Mouse (Mus musculus): ENCODE measurements around the gene Mettl9. TPM values are rescaled to one million over a fixed set of nuclear protein-coding genes. Genes with fewer than 3 reads are reported as not detected.
A peak's percentile ranks its signal among the peaks of the same experiment; 100 is the strongest.
"Not testable (repeated sequence)": the region's sequence is repeated elsewhere in the genome, so short reads cannot be mapped to it uniquely, and the experiment has no call there.

Mettl9 gene
- polyA plus RNA-seq, 1 experiment from 2014 or later, result 92.3 TPM

- Histone ChIP-seq H3K27ac (ENCODE audit: low read length) (no peak overlapping the region), H3K36me3 (ENCODE audit: control insufficient read depth, insufficient read depth) (no peaks in the 10 kb centered on the region), H3K4me2 (ENCODE audit: low read depth, low read length) (no peak overlapping the region), H3K9me3 (replicated peaks; ENCODE audit: control insufficient read depth, low read length) (no peaks in the 10 kb centered on the region), H3K27me3 (ENCODE audit: control insufficient read depth, insufficient read depth, low read length) (peaks cover 2% of the 10 kb centered on the region; the same call in 1 of the 2 replicates), H3K4me3 (ENCODE audit: low read length) (no peak overlapping the region), H3K9ac (ENCODE audit: low read length) (no peak overlapping the region), H3K4me1 (ENCODE audit: control insufficient read depth, insufficient read depth, low read length) (no peaks in the 10 kb centered on the region)
- 74% methylated on average over 10 of the region's 10 CpGs for WGBS
- ATAC-seq (replicated peaks; ENCODE audit: extremely low read depth, insufficient read depth, low FRiP score), result no peak
Observed at GRCm38 (mm10) chr7:121014486-121014885, 19.8 kb upstream of the Mettl9 start.

- Histone ChIP-seq H3K27ac (ENCODE audit: low read length) (no peak overlapping the region), H3K9ac (ENCODE audit: low read length) (no peak overlapping the region), H3K9me3 (replicated peaks; ENCODE audit: control insufficient read depth, low read length) (no peaks in the 10 kb centered on the region), H3K27me3 (ENCODE audit: control insufficient read depth, insufficient read depth, low read length) (no peaks in the 10 kb centered on the region), H3K36me3 (ENCODE audit: control insufficient read depth, insufficient read depth) (no peaks in the 10 kb centered on the region), H3K4me3 (ENCODE audit: low read length) (no peak overlapping the region), H3K4me2 (ENCODE audit: low read depth, low read length) (no peak overlapping the region), H3K4me1 (ENCODE audit: control insufficient read depth, insufficient read depth, low read length) (no peaks in the 10 kb centered on the region)
- ATAC-seq (replicated peaks; ENCODE audit: extremely low read depth, insufficient read depth, low FRiP score), result no peak
- 67% methylated on average over 3 of the region's 3 CpGs for WGBS
Observed at GRCm38 (mm10) chr7:121018778-121019177, 15.5 kb upstream of the Mettl9 start.

- no peaks in the 10 kb centered on the region for H3K36me3 ChIP-seq (ENCODE audit: control insufficient read depth, insufficient read depth)
- no peaks in the 10 kb centered on the region for H3K27me3 ChIP-seq (ENCODE audit: control insufficient read depth, insufficient read depth, low read length)
- H3K4me3 ChIP-seq (ENCODE audit: low read length), result no peak overlapping the region
- no peak for ATAC-seq (replicated peaks; ENCODE audit: extremely low read depth, insufficient read depth, low FRiP score)
- H3K4me1 ChIP-seq (ENCODE audit: control insufficient read depth, insufficient read depth, low read length), result no peaks in the 10 kb centered on the region
- no peak overlapping the region for H3K4me2 ChIP-seq (ENCODE audit: low read depth, low read length)
- no peak overlapping the region for H3K27ac ChIP-seq (ENCODE audit: low read length)
- no peak overlapping the region for H3K9ac ChIP-seq (ENCODE audit: low read length)
- H3K9me3 ChIP-seq (replicated peaks; ENCODE audit: control insufficient read depth, low read length), result no peaks in the 10 kb centered on the region
- 33% methylated on average over 8 of the region's 8 CpGs for WGBS
Observed at GRCm38 (mm10) chr7:121020277-121020676, 14.0 kb upstream of the Mettl9 start.

- H3K4me1 ChIP-seq (ENCODE audit: control insufficient read depth, insufficient read depth, low read length), result no peaks in the 10 kb centered on the region
- WGBS, result 56% methylated on average over 6 of the region's 6 CpGs
- H3K36me3 ChIP-seq (ENCODE audit: control insufficient read depth, insufficient read depth), result no peaks in the 10 kb centered on the region
- H3K27ac ChIP-seq (ENCODE audit: low read length), result no peak overlapping the region
- H3K9me3 ChIP-seq (replicated peaks; ENCODE audit: control insufficient read depth, low read length), result no peaks in the 10 kb centered on the region
- no peak overlapping the region for H3K4me2 ChIP-seq (ENCODE audit: low read depth, low read length)
- no peak overlapping the region for H3K4me3 ChIP-seq (ENCODE audit: low read length)
- H3K27me3 ChIP-seq (ENCODE audit: control insufficient read depth, insufficient read depth, low read length), result peaks cover 5% of the 10 kb centered on the region
- no peak overlapping the region for H3K9ac ChIP-seq (ENCODE audit: low read length)
- no peak for ATAC-seq (replicated peaks; ENCODE audit: extremely low read depth, insufficient read depth, low FRiP score)
Observed at GRCm38 (mm10) chr7:121025221-121026008, 8.8 kb upstream of the Mettl9 start.

- no peak for ATAC-seq (replicated peaks; ENCODE audit: extremely low read depth, insufficient read depth, low FRiP score)
- Histone ChIP-seq H3K4me2 (ENCODE audit: low read depth, low read length) (no peak overlapping the region), H3K9ac (ENCODE audit: low read length) (no peak overlapping the region), H3K27ac (ENCODE audit: low read length) (no peak overlapping the region), H3K27me3 (ENCODE audit: control insufficient read depth, insufficient read depth, low read length) (peaks cover 10% of the 10 kb centered on the region), H3K9me3 (replicated peaks; ENCODE audit: control insufficient read depth, low read length) (no peaks in the 10 kb centered on the region), H3K4me3 (ENCODE audit: low read length) (no peak overlapping the region), H3K36me3 (ENCODE audit: control insufficient read depth, insufficient read depth) (no peaks in the 10 kb centered on the region), H3K4me1 (ENCODE audit: control insufficient read depth, insufficient read depth, low read length) (no peaks in the 10 kb centered on the region)
- 58% methylated on average over 3 of the region's 3 CpGs for WGBS
Observed at GRCm38 (mm10) chr7:121026300-121026699, 7.9 kb upstream of the Mettl9 start.

DNA sequence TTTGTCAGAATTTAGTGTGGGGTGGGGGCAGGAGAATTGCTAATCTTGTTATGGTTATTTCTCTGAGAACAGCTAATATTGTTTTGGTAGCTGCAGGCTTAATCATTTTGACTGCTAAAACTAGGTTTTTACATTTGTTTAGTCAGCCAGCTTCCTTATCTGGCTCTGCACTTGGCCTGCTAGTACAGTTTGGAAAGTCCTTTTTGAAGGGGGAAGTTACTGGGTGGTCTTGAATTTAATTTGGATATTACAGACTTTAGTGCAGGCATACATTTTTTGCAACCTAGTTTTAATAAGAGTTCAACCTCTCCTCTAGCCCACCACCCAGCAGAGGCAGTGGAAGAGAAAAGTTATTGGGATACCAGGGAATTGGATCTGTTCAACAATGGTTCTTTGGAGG lies 4.3 kb upstream of the Mettl9 start:
- not testable (repeated sequence) for H3K4me1 ChIP-seq (ENCODE audit: control insufficient read depth, insufficient read depth, low read length); H3K9me3 ChIP-seq (replicated peaks; ENCODE audit: control insufficient read depth, low read length); H3K9ac ChIP-seq (ENCODE audit: low read length); ATAC-seq (replicated peaks; ENCODE audit: extremely low read depth, insufficient read depth, low FRiP score); H3K4me3 ChIP-seq (ENCODE audit: low read length); H3K36me3 ChIP-seq (ENCODE audit: control insufficient read depth, insufficient read depth); H3K27ac ChIP-seq (ENCODE audit: low read length); H3K4me2 ChIP-seq (ENCODE audit: low read depth, low read length)
- H3K27me3 ChIP-seq (ENCODE audit: control insufficient read depth, insufficient read depth, low read length), result peaks cover 22% of the 10 kb centered on the region

DNA sequence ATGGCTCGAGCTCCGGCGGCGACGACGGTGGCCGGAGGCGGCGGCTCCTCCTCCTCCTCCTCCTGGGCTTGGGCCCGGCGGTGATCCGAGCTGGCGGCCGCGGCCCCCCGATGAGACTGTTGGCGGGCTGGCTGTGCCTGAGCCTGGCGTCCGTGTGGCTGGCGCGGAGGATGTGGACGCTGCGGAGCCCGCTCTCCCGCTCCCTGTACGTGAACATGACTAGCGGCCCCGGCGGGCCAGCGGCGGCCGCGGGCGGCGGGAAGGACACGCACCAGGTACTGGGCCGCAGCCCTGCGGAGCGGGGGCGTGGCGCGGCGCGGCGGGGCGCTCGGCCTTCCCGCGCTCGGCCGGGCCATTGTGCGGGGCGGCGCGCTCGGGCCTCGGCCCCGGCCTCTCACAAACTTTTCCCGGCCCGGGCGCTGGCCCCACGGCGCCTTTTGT lies 476 bp downstream of the Mettl9 start:
- no peaks in the 10 kb centered on the region for H3K9me3 ChIP-seq (replicated peaks; ENCODE audit: control insufficient read depth, low read length)
- peak overlapping the region; percentile 96 for H3K4me2 ChIP-seq (ENCODE audit: low read depth, low read length)
- peak overlapping the region; percentile 99 for H3K4me3 ChIP-seq (ENCODE audit: low read length)
- peak overlapping the region; percentile 100 for H3K9ac ChIP-seq (ENCODE audit: low read length)
- WGBS, result under 1% methylated on average over 53 of the region's 63 CpGs
- no peaks in the 10 kb centered on the region for H3K36me3 ChIP-seq (ENCODE audit: control insufficient read depth, insufficient read depth)
- peak overlapping the region; percentile 94 for H3K27ac ChIP-seq (ENCODE audit: low read length)
- H3K27me3 ChIP-seq (ENCODE audit: control insufficient read depth, insufficient read depth, low read length), result peaks cover 20% of the 10 kb centered on the region
- peaks cover 10% of the 10 kb centered on the region for H3K4me1 ChIP-seq (ENCODE audit: control insufficient read depth, insufficient read depth, low read length)
- ATAC-seq (replicated peaks; ENCODE audit: extremely low read depth, insufficient read depth, low FRiP score), result peak; percentile 74

DNA sequence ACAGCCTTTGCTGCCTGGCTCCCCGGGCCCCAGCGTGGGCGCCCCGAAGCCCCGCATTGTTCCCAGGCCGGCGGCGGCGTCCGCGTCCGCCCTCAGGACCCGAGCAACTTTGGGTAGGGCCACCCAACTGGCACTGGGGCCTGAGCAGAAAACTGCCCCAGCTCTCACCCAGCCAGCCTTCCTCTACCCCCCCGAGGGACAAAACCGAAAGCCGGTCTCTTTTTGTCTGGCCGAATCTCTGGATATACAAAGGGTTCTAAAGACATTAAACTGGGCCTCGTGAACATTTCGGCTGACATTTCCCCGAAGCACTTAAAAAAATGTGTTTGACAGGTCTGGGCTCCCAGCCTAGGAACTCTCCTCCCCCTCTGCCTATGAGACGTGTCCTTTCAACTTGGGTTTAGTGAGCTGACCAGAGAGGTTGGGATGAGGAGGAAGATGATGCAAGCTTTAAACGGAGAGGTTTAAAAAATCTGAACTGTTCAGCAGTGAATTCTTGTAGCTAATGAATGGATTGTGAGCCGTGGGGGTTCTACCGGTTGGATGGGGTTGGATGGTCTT lies 996 bp downstream of the Mettl9 start:
- H3K9ac ChIP-seq (ENCODE audit: low read length), result peak overlapping the region; percentile 100
- ATAC-seq (replicated peaks; ENCODE audit: extremely low read depth, insufficient read depth, low FRiP score), result peak; percentile 28
- peak overlapping the region; percentile 99 for H3K4me3 ChIP-seq (ENCODE audit: low read length)
- H3K9me3 ChIP-seq (replicated peaks; ENCODE audit: control insufficient read depth, low read length), result no peaks in the 10 kb centered on the region
- WGBS, result under 1% methylated on average over 24 of the region's 24 CpGs
- H3K4me2 ChIP-seq (ENCODE audit: low read depth, low read length), result peak overlapping the region; percentile 96
- peaks cover 17% of the 10 kb centered on the region for H3K27me3 ChIP-seq (ENCODE audit: control insufficient read depth, insufficient read depth, low read length)
- H3K27ac ChIP-seq (ENCODE audit: low read length), result peak overlapping the region; percentile 94
- H3K36me3 ChIP-seq (ENCODE audit: control insufficient read depth, insufficient read depth), result no peaks in the 10 kb centered on the region
- peaks cover 14% of the 10 kb centered on the region for H3K4me1 ChIP-seq (ENCODE audit: control insufficient read depth, insufficient read depth, low read length)

DNA sequence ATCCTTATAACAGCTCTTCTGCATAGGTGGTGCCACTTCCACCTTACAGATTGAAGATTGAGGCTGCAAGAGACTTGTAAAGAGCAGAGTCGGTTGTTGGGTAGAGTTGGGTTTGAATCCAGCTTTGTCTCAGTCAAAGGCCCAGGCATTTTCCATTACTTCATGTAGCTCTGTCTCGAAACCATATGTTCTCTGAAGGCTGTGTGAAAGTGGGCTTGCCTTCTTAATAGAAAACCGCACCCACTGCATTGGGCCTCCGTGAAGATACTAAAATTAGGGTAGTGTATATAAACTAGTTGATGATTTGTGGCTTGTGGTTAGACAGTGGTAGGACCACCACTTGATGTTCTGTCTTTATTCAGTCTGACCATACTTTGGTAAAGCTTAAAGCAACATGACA lies 6.3 kb downstream of the Mettl9 start:
- H3K4me3 ChIP-seq (ENCODE audit: low read length), result no peak overlapping the region
- 0 out of 2 replicates have a peak, but pooled peaks cover 2% of the 10 kb centered on the region for H3K36me3 ChIP-seq (ENCODE audit: control insufficient read depth, insufficient read depth)
- 72% methylated on average over 4 of the region's 4 CpGs for WGBS
- no peak overlapping the region for H3K9ac ChIP-seq (ENCODE audit: low read length)
- no peak for ATAC-seq (replicated peaks; ENCODE audit: extremely low read depth, insufficient read depth, low FRiP score)
- no peak overlapping the region for H3K4me2 ChIP-seq (ENCODE audit: low read depth, low read length)
- H3K9me3 ChIP-seq (replicated peaks; ENCODE audit: control insufficient read depth, low read length), result no peaks in the 10 kb centered on the region
- peaks cover 31% of the 10 kb centered on the region for H3K4me1 ChIP-seq (ENCODE audit: control insufficient read depth, insufficient read depth, low read length)
- H3K27me3 ChIP-seq (ENCODE audit: control insufficient read depth, insufficient read depth, low read length), result no peaks in the 10 kb centered on the region
- H3K27ac ChIP-seq (ENCODE audit: low read length), result no peak overlapping the region
